Mouse (Mus musculus) hindbrain, embryonic 16.5 days (tissue): ENCODE data around the gene Ccdc162. TPM values are rescaled to one million over a fixed set of nuclear protein-coding genes. Genes with fewer than 3 reads are reported as not detected.

ENCODE experiments used
- ATAC-seq: fragments of 200-750 bp; cut with Nextera tagmentation; 2 replicates; pipeline ENCODE4 v1.8.0; 2017; ENCODE audit warnings: moderate TSS enrichment, moderate library complexity
- H3K27ac ChIP-seq: fragments of 300-500 bp; sonication (generic); 2 replicates; pipeline ENCODE4 v1.5.1; 2014; ENCODE audit warnings: low read depth, mild to moderate bottlenecking, control low read depth, low read length, moderate library complexity
- H3K27me3 ChIP-seq: fragments of 300-500 bp; sonication (generic); replicated peaks from 2 replicates; pipeline ENCODE4 v1.6.1; 2014; ENCODE audit warnings: low read length; ENCODE audit not compliant: control insufficient read depth, insufficient read depth
- H3K36me3 ChIP-seq: fragments of 300-500 bp; sonication (generic); 2 replicates; pipeline ENCODE4 v1.6.1; 2014; ENCODE audit warnings: mild to moderate bottlenecking, low read length, moderate library complexity, mixed read lengths; ENCODE audit not compliant: control insufficient read depth, insufficient read depth
- H3K4me1 ChIP-seq: fragments of 300-500 bp; sonication (generic); 2 replicates; pipeline ENCODE4 v1.6.1; 2014; ENCODE audit warnings: low read depth, low read length; ENCODE audit not compliant: control insufficient read depth, insufficient read depth
- H3K4me2 ChIP-seq: fragments of 300-500 bp; sonication (generic); 2 replicates; pipeline ENCODE4 v1.6.1; 2014; ENCODE audit warnings: mild to moderate bottlenecking, low read length, control low read depth, moderate library complexity
- H3K4me3 ChIP-seq: fragments of 300-500 bp; sonication (generic); 2 replicates; pipeline ENCODE4 v1.5.1; 2014; ENCODE audit warnings: mild to moderate bottlenecking, low read length, control low read depth, moderate library complexity
- H3K9ac ChIP-seq: fragments of 300-500 bp; sonication (generic); 2 replicates; pipeline ENCODE4 v1.6.1; 2014; ENCODE audit warnings: low read depth, mild to moderate bottlenecking, control low read depth, low read length, moderate library complexity
- H3K9me3 ChIP-seq: fragments of 300-500 bp; sonication (generic); 2 replicates; pipeline ENCODE4 v1.6.1; 2014; ENCODE audit warnings: mild to moderate bottlenecking, low read length, moderate library complexity; ENCODE audit not compliant: control insufficient read depth
- WGBS: fragments of 180-500 bp; shearing (Covaris S2); extraction: QIAGEN DNeasy Blood & Tissue Kit; methylation state at CpG from one replicate; pipeline ENCODE4 v1.1.7; 2014; 5-methylcytosine and 5-hydroxymethylcytosine counted together
- polyA plus RNA-seq: library from polyadenylated mRNA; unstranded; fragments of >200 nt; fragmentation: Nextera tagmentation; extraction: Ambion mirVana; gene quantifications from 2 replicates; pipeline ENCODE4 v1.2.1, GENCODE M21; 2015

The Ccdc162 gene
- polyA plus RNA-seq: 1.4 and 1.9 TPM in 2 replicates

- 31% methylated on average over 14 of the region's 15 CpGs for WGBS
- Histone ChIP-seq H3K27ac (peak within 1 kb of the TSS; percentile 31), H3K4me3 (peak within 1 kb of the TSS; percentile 20)
Observed at GRCm38 (mm10) chr10:41716029-41716897, at the start of gene Ccdc162. Ccdc162 (minus strand) TSS chr10:41716634.

GRCm38 (mm10) chr10:41765586-41765985 lies 49.2 kb upstream of the Ccdc162 start:
- no peaks in the 10 kb centered on the region for H3K9me3 ChIP-seq
- H3K4me3 ChIP-seq: no peak overlapping the region
- no peak overlapping the region for H3K4me2 ChIP-seq
- H3K27ac ChIP-seq: no peak overlapping the region
- no peaks in the 10 kb centered on the region for H3K4me1 ChIP-seq
- no peak overlapping the region for H3K9ac ChIP-seq
- H3K27me3 ChIP-seq: no peaks in the 10 kb centered on the region
- 91% methylated on average over 4 of the region's 4 CpGs for WGBS
- H3K36me3 ChIP-seq: no peaks in the 10 kb centered on the region
- ATAC-seq: no peak

More at GRCm38 (mm10) chr10:41716029-41716897, at the start of gene Ccdc162:
- ATAC-seq: peak; percentile 80
- H3K9me3 ChIP-seq: no peaks in the 10 kb centered on the region
- no peaks in the 10 kb centered on the region for H3K36me3 ChIP-seq
- peak within 1 kb of the TSS; percentile 46 for H3K4me2 ChIP-seq
- H3K4me1 ChIP-seq: no peaks in the 10 kb centered on the region; the same call in none of the 2 replicates
- H3K27me3 ChIP-seq: no peaks in the 10 kb centered on the region
- 0 out of 2 replicates have a peak within 1 kb of the TSS, but pooled peaks have one; percentile 8 for H3K9ac ChIP-seq

- Histone ChIP-seq H3K27ac (no peak overlapping the region), H3K4me2 (no peak overlapping the region), H3K9me3 (no peaks in the 10 kb centered on the region), H3K9ac (no peak overlapping the region), H3K4me1 (no peaks in the 10 kb centered on the region), H3K4me3 (no peak overlapping the region), H3K27me3 (no peaks in the 10 kb centered on the region), H3K36me3 (no peaks in the 10 kb centered on the region)
- 88% methylated on average over 3 of the region's 3 CpGs for WGBS
- no peak for ATAC-seq
Observed at GRCm38 (mm10) chr10:41763741-41764385, 47.4 kb upstream of the Ccdc162 start.

DNA sequence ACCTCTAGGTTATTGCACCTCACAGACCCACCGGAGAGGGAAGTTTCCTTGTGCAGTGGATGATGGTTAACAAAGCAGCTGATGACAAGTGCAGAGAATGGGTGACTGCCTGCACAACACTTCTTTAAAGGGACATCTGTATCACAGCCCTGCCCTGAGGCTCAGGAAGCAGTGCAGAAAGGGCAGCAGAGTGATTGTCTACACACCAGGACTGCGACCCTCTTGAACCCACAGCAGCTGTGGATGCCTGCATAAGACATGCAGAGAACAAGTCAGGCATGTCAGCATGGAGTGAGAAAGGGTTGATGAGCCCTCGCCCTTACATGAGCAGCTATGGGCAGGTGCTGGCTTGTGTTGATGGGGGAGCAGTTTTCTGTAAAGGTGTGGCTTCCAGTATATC lies 44.4 kb upstream of the Ccdc162 start:
- Histone ChIP-seq H3K4me1 (no peaks in the 10 kb centered on the region), H3K27me3 (no peaks in the 10 kb centered on the region), H3K4me3 (no peak overlapping the region), H3K9ac (no peak overlapping the region), H3K36me3 (no peaks in the 10 kb centered on the region), H3K27ac (no peak overlapping the region), H3K9me3 (no peaks in the 10 kb centered on the region), H3K4me2 (no peak overlapping the region)
- 78% methylated on average over 3 of the region's 3 CpGs for WGBS
- ATAC-seq: no peak

- ATAC-seq: no peak
- H3K27ac ChIP-seq: no peak overlapping the region
- no peak overlapping the region for H3K9ac ChIP-seq
- no peaks in the 10 kb centered on the region for H3K27me3 ChIP-seq
- no peak overlapping the region for H3K4me3 ChIP-seq
- no peak overlapping the region for H3K4me2 ChIP-seq
- H3K9me3 ChIP-seq: no peaks in the 10 kb centered on the region
- H3K36me3 ChIP-seq: no peaks in the 10 kb centered on the region
- H3K4me1 ChIP-seq: no peaks in the 10 kb centered on the region
Observed at GRCm38 (mm10) chr10:41758041-41758440, 41.6 kb upstream of the Ccdc162 start.

DNA sequence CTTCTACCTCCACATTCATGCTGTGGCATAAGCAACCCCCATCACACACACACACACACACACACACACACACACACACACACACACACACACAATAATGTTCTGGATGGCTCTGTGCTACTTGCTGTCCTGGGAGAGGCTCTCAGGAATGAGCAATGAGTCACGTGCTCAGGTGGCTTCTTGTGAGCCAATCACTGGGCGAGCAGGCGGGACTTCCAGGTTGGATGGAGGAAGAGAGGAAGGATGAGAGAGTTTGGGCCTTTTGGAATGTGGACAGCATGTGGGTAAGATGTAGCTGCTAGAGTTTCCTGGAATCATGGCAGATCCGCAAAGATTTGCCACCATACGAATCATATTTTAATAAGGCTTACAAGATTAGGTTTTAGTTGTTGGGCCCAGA lies 40.8 kb upstream of the Ccdc162 start:
- no peaks in the 10 kb centered on the region for H3K27me3 ChIP-seq
- 94% methylated on average over 5 of the region's 5 CpGs for WGBS
- no peak overlapping the region for H3K4me3 ChIP-seq
- no peak for ATAC-seq
- no peaks in the 10 kb centered on the region for H3K36me3 ChIP-seq
- no peaks in the 10 kb centered on the region for H3K4me1 ChIP-seq
- H3K9me3 ChIP-seq: no peaks in the 10 kb centered on the region
- H3K9ac ChIP-seq: no peak overlapping the region
- H3K27ac ChIP-seq: no peak overlapping the region
- H3K4me2 ChIP-seq: no peak overlapping the region

DNA sequence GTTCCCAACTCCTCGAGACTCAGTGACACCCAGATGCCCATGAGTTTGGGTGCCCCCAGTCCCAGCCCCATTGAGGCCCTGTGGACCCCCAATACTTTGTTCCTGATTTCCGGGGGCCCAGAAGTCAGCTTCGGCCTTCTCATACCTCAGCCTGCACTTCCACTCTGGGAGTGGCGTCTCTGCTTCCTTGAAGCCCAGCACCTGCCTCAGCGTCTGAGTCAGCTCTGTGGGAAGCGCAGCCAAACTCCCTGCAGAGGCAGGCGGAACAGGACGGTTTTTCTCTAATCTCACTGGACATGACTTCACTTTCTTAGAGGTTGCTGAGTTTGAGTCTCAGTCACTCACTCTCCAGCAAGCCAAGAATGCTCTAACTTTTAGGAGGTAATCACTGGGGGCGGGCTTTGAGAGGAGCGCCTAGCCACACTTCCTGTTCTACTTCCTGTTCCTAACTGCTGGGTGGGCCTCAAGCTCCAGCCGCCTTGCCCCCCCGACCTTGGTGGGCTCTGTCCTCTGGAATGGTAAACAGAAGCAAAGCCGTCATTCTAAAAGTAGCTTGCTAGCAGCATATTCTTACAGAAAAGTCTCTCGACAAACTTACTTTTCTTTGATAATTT lies 35.5 kb upstream of the Ccdc162 start:
- H3K36me3 ChIP-seq: no peaks in the 10 kb centered on the region
- H3K4me2 ChIP-seq: no peak overlapping the region
- no peaks in the 10 kb centered on the region for H3K9me3 ChIP-seq
- no peaks in the 10 kb centered on the region for H3K27me3 ChIP-seq
- no peak for ATAC-seq
- H3K27ac ChIP-seq: no peak overlapping the region
- no peak overlapping the region for H3K4me3 ChIP-seq
- 86% methylated on average over 14 of the region's 14 CpGs for WGBS
- no peak overlapping the region for H3K9ac ChIP-seq
- no peaks in the 10 kb centered on the region for H3K4me1 ChIP-seq

DNA sequence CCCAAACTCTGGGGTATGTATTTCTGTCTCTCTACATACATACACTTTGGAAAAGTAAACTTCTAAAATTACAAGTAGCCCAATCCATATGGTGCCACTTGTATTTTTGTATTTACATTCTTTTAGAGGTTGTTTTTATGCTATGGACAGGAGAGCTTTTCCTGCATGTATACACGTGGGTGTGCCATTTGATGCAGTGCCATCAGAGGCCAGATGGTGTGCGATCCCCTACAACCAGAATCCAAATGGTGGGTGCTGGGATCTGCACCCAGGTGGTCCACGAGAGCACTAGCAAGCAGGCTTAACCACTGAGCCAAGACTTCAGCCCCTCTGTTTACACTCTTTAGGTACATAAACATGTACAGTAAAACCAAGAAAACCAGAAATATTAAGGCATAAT lies 32.9 kb upstream of the Ccdc162 start:
- no peaks in the 10 kb centered on the region for H3K27me3 ChIP-seq
- 61% methylated on average over 3 of the region's 3 CpGs for WGBS
- no peak overlapping the region for H3K4me3 ChIP-seq
- H3K9ac ChIP-seq: no peak overlapping the region
- no peak for ATAC-seq
- H3K4me1 ChIP-seq: peaks cover 3% of the 10 kb centered on the region; the same call in 1 of the 2 replicates
- H3K36me3 ChIP-seq: no peaks in the 10 kb centered on the region
- no peaks in the 10 kb centered on the region for H3K9me3 ChIP-seq
- H3K4me2 ChIP-seq: no peak overlapping the region
- H3K27ac ChIP-seq: no peak overlapping the region

DNA sequence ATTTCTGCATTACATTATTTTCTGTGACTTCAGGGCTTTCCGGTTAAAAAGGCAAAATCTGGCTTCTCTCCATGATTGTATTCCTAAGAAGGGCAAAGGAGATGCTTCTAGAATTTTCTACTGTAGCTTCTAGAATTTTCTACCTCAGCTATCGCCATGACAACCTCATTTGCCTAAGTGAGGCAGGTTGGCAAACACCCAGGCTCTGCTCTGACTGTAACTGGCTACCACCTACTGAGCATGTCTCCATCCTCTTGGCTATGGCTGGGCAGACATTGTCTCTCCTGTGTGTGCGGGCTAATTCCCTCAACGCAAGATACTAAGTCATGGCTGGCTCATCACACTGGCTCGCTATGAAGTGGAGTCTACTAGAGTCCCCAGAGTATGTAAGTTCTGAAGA lies 30.1 kb upstream of the Ccdc162 start:
- 55% methylated on average over 5 of the region's 5 CpGs for WGBS
- Histone ChIP-seq H3K36me3 (no peaks in the 10 kb centered on the region), H3K4me2 (no peak overlapping the region), H3K4me1 (peaks cover 3% of the 10 kb centered on the region; the same call in 1 of the 2 replicates), H3K9ac (no peak overlapping the region), H3K27me3 (no peaks in the 10 kb centered on the region), H3K9me3 (no peaks in the 10 kb centered on the region), H3K27ac (no peak overlapping the region), H3K4me3 (no peak overlapping the region)
- ATAC-seq: no peak
